Mouse (Mus musculus) intestine, postnatal 0 days (tissue): ENCODE data around the gene Dtx1. TPM values are rescaled to one million over a fixed set of nuclear protein-coding genes. Genes with fewer than 3 reads are reported as not detected.

Experiments
- ATAC-seq: fragments of 200-750 bp; cut with Nextera tagmentation; 2 replicates; pipeline ENCODE4 v1.8.0; 2017; ENCODE audit warnings: mild to moderate bottlenecking, moderate TSS enrichment, moderate library complexity
- H3K27ac ChIP-seq: fragments of 300-500 bp; sonication (generic); 2 replicates; pipeline ENCODE4 v1.5.1; 2014; ENCODE audit warnings: mild to moderate bottlenecking, low read depth, low read length, moderate library complexity
- H3K27me3 ChIP-seq: fragments of 300-500 bp; sonication (generic); replicated peaks from 2 replicates; pipeline ENCODE4 v1.6.1; 2014; ENCODE audit warnings: low read length, mixed read lengths; ENCODE audit not compliant: control insufficient read depth, insufficient read depth
- H3K36me3 ChIP-seq: fragments of 300-500 bp; sonication (generic); 2 replicates; pipeline ENCODE4 v1.6.1; 2014; ENCODE audit warnings: mild to moderate bottlenecking, moderate library complexity; ENCODE audit not compliant: control insufficient read depth, insufficient read depth
- H3K4me1 ChIP-seq: fragments of 300-500 bp; sonication (generic); replicated peaks from 2 replicates; pipeline ENCODE4 v1.6.1; 2014; ENCODE audit warnings: antibody characterized with exemption, low read length, mixed read lengths; ENCODE audit not compliant: control insufficient read depth, insufficient read depth
- H3K4me2 ChIP-seq: fragments of 300-500 bp; sonication (generic); replicated peaks from 2 replicates; pipeline ENCODE4 v1.6.1; 2014; ENCODE audit warnings: low read depth, mild to moderate bottlenecking, moderate library complexity
- H3K4me3 ChIP-seq: fragments of 300-500 bp; sonication (generic); 2 replicates; pipeline ENCODE4 v1.5.1; 2014; ENCODE audit warnings: low read depth, low read length
- H3K9ac ChIP-seq: fragments of 300-500 bp; sonication (generic); 2 replicates; pipeline ENCODE4 v1.6.1; 2014; ENCODE audit warnings: mild to moderate bottlenecking, low read depth, low read length
- H3K9me3 ChIP-seq: fragments of 300-500 bp; sonication (generic); 2 replicates; pipeline ENCODE4 v1.6.1; 2016; ENCODE audit warnings: mixed run types; ENCODE audit not compliant: control insufficient read depth
- CTCF ChIP-seq: sonication (generic); IDR thresholded peaks from 2 replicates; pipeline ENCODE4 v1.5.1; 2016; ENCODE audit warnings: low read depth, mild to moderate bottlenecking, control low read depth, antibody characterized with exemption, moderate library complexity
- WGBS: fragments of 180-500 bp; shearing (Covaris S2); extraction: QIAGEN DNeasy Blood & Tissue Kit; methylation state at CpG from one replicate; pipeline ENCODE4 v1.1.7; 2014; 5-methylcytosine and 5-hydroxymethylcytosine counted together
- polyA plus RNA-seq: library from polyadenylated mRNA; unstranded; fragments of >200 nt; fragmentation: Nextera tagmentation; extraction: Ambion mirVana; gene quantifications from 2 replicates; pipeline ENCODE4 v1.2.1, GENCODE M21; 2015

Dtx1 gene
- polyA plus RNA-seq, 1 experiment from 2014 or later: 2.3 TPM

- no peak for TF ChIP-seq CTCF
- Histone ChIP-seq H3K4me1 (0 out of 2 replicates have a peak, but pooled peaks cover 2% of the 10 kb centered on the region), H3K27me3 (peaks cover 20% of the 10 kb centered on the region), H3K9me3 (no peaks in the 10 kb centered on the region), H3K36me3 (no peaks in the 10 kb centered on the region), H3K4me2 (no peak overlapping the region), H3K4me3 (no peak overlapping the region), H3K27ac (no peak overlapping the region), H3K9ac (no peak overlapping the region)
- no peak for ATAC-seq
- 54% methylated on average over 6 of the region's 6 CpGs for WGBS
Measured at GRCm38 (mm10) chr5:120645851-120646250, 65.9 kb downstream of the Dtx1 start.

- ATAC-seq: no peak; the same call in 1 of the 2 replicates
- no peaks in the 10 kb centered on the region for H3K36me3 ChIP-seq
- no peak overlapping the region for H3K4me3 ChIP-seq
- no peaks in the 10 kb centered on the region for H3K4me1 ChIP-seq
- H3K4me2 ChIP-seq: no peak overlapping the region
- TF ChIP-seq CTCF: no peak
- WGBS: 53% methylated on average over 3 of the region's 3 CpGs
- no peaks in the 10 kb centered on the region for H3K9me3 ChIP-seq
- H3K27ac ChIP-seq: no peak overlapping the region
- H3K27me3 ChIP-seq: peaks cover 9% of the 10 kb centered on the region
- H3K9ac ChIP-seq: no peak overlapping the region
Measured at GRCm38 (mm10) chr5:120644227-120644626, 67.5 kb downstream of the Dtx1 start.

- Histone ChIP-seq H3K27me3 (peaks cover 4% of the 10 kb centered on the region; the same call in 1 of the 2 replicates), H3K4me1 (no peaks in the 10 kb centered on the region), H3K9ac (no peak overlapping the region), H3K9me3 (no peaks in the 10 kb centered on the region), H3K36me3 (no peaks in the 10 kb centered on the region), H3K4me2 (no peak overlapping the region), H3K27ac (no peak overlapping the region), H3K4me3 (no peak overlapping the region)
- TF ChIP-seq CTCF: no peak
- WGBS: 64% methylated on average over 14 of the region's 14 CpGs
- no peak for ATAC-seq
Measured at GRCm38 (mm10) chr5:120643365-120644085, 68.2 kb downstream of the Dtx1 start.

GRCm38 (mm10) chr5:120640094-120640493, 71.6 kb downstream of the Dtx1 start:
- H3K27me3 ChIP-seq: 0 out of 2 replicates have a peak, but pooled peaks cover 4% of the 10 kb centered on the region
- H3K4me3 ChIP-seq: no peak overlapping the region
- no peak overlapping the region for H3K27ac ChIP-seq
- no peak for TF ChIP-seq CTCF
- 91% methylated on average over 7 of the region's 7 CpGs for WGBS
- no peaks in the 10 kb centered on the region for H3K4me1 ChIP-seq
- no peaks in the 10 kb centered on the region for H3K9me3 ChIP-seq
- no peak for ATAC-seq
- H3K9ac ChIP-seq: no peak overlapping the region
- no peak overlapping the region for H3K4me2 ChIP-seq
- H3K36me3 ChIP-seq: no peaks in the 10 kb centered on the region

- no peak for ATAC-seq
- TF ChIP-seq CTCF: no peak
- no peaks in the 10 kb centered on the region for H3K36me3 ChIP-seq
- no peak overlapping the region for H3K4me3 ChIP-seq
- H3K27me3 ChIP-seq: no peaks in the 10 kb centered on the region; the same call in 1 of the 2 replicates
- no peak overlapping the region for H3K9ac ChIP-seq
- H3K4me1 ChIP-seq: no peaks in the 10 kb centered on the region
- WGBS: 77% methylated on average over 5 of the region's 5 CpGs
- no peak overlapping the region for H3K27ac ChIP-seq
- H3K4me2 ChIP-seq: no peak overlapping the region
- H3K9me3 ChIP-seq: peaks cover 3% of the 10 kb centered on the region; the same call in 1 of the 2 replicates
Measured at GRCm38 (mm10) chr5:120635633-120636032, 76.1 kb downstream of the Dtx1 start.

GRCm38 (mm10) chr5:120634860-120635259, 76.9 kb downstream of the Dtx1 start:
- no peaks in the 10 kb centered on the region for H3K36me3 ChIP-seq
- peaks cover 3% of the 10 kb centered on the region; the same call in 1 of the 2 replicates for H3K9me3 ChIP-seq
- peaks cover 5% of the 10 kb centered on the region; the same call in 1 of the 2 replicates for H3K27me3 ChIP-seq
- 46% methylated on average over 5 of the region's 5 CpGs for WGBS
- H3K9ac ChIP-seq: no peak overlapping the region
- no peak for TF ChIP-seq CTCF
- H3K4me2 ChIP-seq: no peak overlapping the region
- ATAC-seq: no peak
- H3K27ac ChIP-seq: no peak overlapping the region
- no peaks in the 10 kb centered on the region for H3K4me1 ChIP-seq
- H3K4me3 ChIP-seq: no peak overlapping the region
